Mouse (Mus musculus) lung, embryonic 16.5 days (tissue): ENCODE measurements around the gene Id2. TPM values are rescaled to one million over a fixed set of nuclear protein-coding genes. Genes with fewer than 3 reads are reported as not detected.
A peak's percentile ranks its signal among the peaks of the same experiment; 100 is the strongest.

ENCODE experiments used
- ATAC-seq: fragments of 200-750 bp; cut with Nextera tagmentation; 2 replicates; pipeline ENCODE4 v1.8.0; 2017; ENCODE audit warnings: low read depth, mild to moderate bottlenecking, moderate library complexity
- H3K27ac ChIP-seq: fragments of 300-500 bp; sonication (generic); 2 replicates; pipeline ENCODE4 v1.5.1; 2014; ENCODE audit warnings: mild to moderate bottlenecking, control low read depth, low read length
- H3K27me3 ChIP-seq: fragments of 300-500 bp; sonication (generic); 2 replicates; pipeline ENCODE4 v1.6.1; 2014; ENCODE audit warnings: low read depth, low read length, mixed read lengths; ENCODE audit not compliant: control insufficient read depth, insufficient read depth
- H3K36me3 ChIP-seq: fragments of 300-500 bp; sonication (generic); 2 replicates; pipeline ENCODE4 v1.6.1; 2014; ENCODE audit warnings: low read length; ENCODE audit not compliant: control insufficient read depth, insufficient read depth
- H3K4me1 ChIP-seq: fragments of 300-500 bp; sonication (generic); replicated peaks from 2 replicates; pipeline ENCODE4 v1.6.1; 2014; ENCODE audit warnings: low read length, mixed read lengths; ENCODE audit not compliant: control insufficient read depth, insufficient read depth
- H3K4me2 ChIP-seq: fragments of 300-500 bp; sonication (generic); 2 replicates; pipeline ENCODE4 v1.6.1; 2014; ENCODE audit warnings: low read depth, low read length, control low read depth
- H3K4me3 ChIP-seq: fragments of 300-500 bp; sonication (generic); 2 replicates; pipeline ENCODE4 v1.5.1; 2014; ENCODE audit warnings: mild to moderate bottlenecking, low read length, control low read depth
- H3K9ac ChIP-seq: fragments of 300-500 bp; sonication (generic); 2 replicates; pipeline ENCODE4 v1.6.1; 2014; ENCODE audit warnings: low read length, control low read depth
- H3K9me3 ChIP-seq: fragments of 300-500 bp; sonication (generic); 2 replicates; pipeline ENCODE4 v1.6.1; 2016; ENCODE audit warnings: low read length; ENCODE audit not compliant: control insufficient read depth
- WGBS: fragments of 180-500 bp; shearing (Covaris S2); extraction: QIAGEN DNeasy Blood & Tissue Kit; methylation state at CpG from one replicate; pipeline ENCODE4 v1.1.7; 2014; 5-methylcytosine and 5-hydroxymethylcytosine counted together
- polyA plus RNA-seq: library from polyadenylated mRNA; unstranded; fragments of >200 nt; fragmentation: Nextera tagmentation; extraction: Ambion mirVana; gene quantifications from 2 replicates; pipeline ENCODE4 v1.2.1, GENCODE M21; 2015

Gene Id2
- polyA plus RNA-seq, result 562 and 618 TPM in 2 replicates

DNA sequence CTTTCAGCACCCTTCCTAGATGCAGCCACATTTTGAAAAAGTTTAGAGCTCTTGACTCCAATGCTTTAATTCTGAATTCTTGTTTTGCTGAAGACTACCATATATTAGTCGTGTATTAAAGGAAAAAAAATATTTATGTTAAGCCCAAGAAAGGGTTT lies at the start of gene Id2:
TSS of gene Id2 (minus strand) at position 89 of the 158 bp plus-strand sequence.
- H3K4me3 ChIP-seq, result peak within 1 kb of the TSS; percentile 74
- WGBS, result 3% methylated on average over 1 of the region's 1 CpGs
- ATAC-seq, result no peak
- no peaks in the 10 kb centered on the region for H3K9me3 ChIP-seq
- H3K9ac ChIP-seq, result peak within 1 kb of the TSS; percentile 73
- peak within 1 kb of the TSS; percentile 99 for H3K27ac ChIP-seq
- no peaks in the 10 kb centered on the region for H3K36me3 ChIP-seq
- peaks cover 36% of the 10 kb centered on the region for H3K4me1 ChIP-seq
- no peaks in the 10 kb centered on the region for H3K27me3 ChIP-seq
- peak within 1 kb of the TSS; percentile 93 for H3K4me2 ChIP-seq

- H3K4me1 ChIP-seq, result no peaks in the 10 kb centered on the region
- ATAC-seq, result no peak
- H3K9ac ChIP-seq, result no peak overlapping the region
- H3K4me3 ChIP-seq, result no peak overlapping the region
- no peaks in the 10 kb centered on the region for H3K36me3 ChIP-seq
- H3K27ac ChIP-seq, result no peak overlapping the region
- 27% methylated on average over 3 of the region's 3 CpGs for WGBS
- no peaks in the 10 kb centered on the region for H3K9me3 ChIP-seq
- no peaks in the 10 kb centered on the region for H3K27me3 ChIP-seq
- no peak overlapping the region for H3K4me2 ChIP-seq
Measured at GRCm38 (mm10) chr12:25145344-25145698, 48.4 kb upstream of the Id2 start.

GRCm38 (mm10) chr12:25144591-25145343 lies 47.8 kb upstream of the Id2 start:
- no peak overlapping the region for H3K4me3 ChIP-seq
- H3K36me3 ChIP-seq, result no peaks in the 10 kb centered on the region
- 0 out of 2 replicates have a peak, but pooled peaks cover 5% of the 10 kb centered on the region for H3K4me1 ChIP-seq
- no peak overlapping the region for H3K27ac ChIP-seq
- WGBS, result 68% methylated on average over 5 of the region's 5 CpGs
- no peaks in the 10 kb centered on the region for H3K27me3 ChIP-seq
- H3K9ac ChIP-seq, result no peak overlapping the region
- ATAC-seq, result no peak
- no peaks in the 10 kb centered on the region for H3K9me3 ChIP-seq
- H3K4me2 ChIP-seq, result no peak overlapping the region

GRCm38 (mm10) chr12:25143492-25143891 lies 46.6 kb upstream of the Id2 start:
- Histone ChIP-seq H3K36me3 (no peaks in the 10 kb centered on the region), H3K27ac (no peak overlapping the region), H3K27me3 (no peaks in the 10 kb centered on the region), H3K4me3 (no peak overlapping the region), H3K4me2 (no peak overlapping the region), H3K9ac (no peak overlapping the region), H3K9me3 (no peaks in the 10 kb centered on the region), H3K4me1 (0 out of 2 replicates have a peak, but pooled peaks cover 6% of the 10 kb centered on the region)
- no peak for ATAC-seq
- 44% methylated on average over 2 of the region's 2 CpGs for WGBS

GRCm38 (mm10) chr12:25142251-25142650 lies 45.3 kb upstream of the Id2 start:
- H3K9ac ChIP-seq, result no peak overlapping the region

DNA sequence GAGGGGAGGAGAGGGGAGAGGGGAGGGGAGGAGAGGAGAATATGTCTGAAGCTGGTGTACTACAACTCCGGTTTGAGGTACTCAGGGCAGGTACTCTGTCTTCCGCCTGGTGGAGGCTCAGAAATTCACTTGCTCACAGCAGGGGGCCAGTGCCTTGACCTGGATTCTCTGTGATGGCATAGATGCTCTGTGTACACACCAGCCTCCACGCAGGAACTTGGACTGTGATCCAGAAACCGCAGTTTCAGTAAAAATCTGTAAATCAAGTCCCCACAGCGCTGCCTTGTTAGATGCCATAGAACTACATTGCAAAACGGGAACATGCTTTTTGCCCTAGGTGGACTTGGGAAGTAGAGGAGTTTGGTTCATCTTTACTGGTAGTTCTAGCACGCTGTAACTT lies 44.4 kb upstream of the Id2 start:
- no peak for ATAC-seq
- H3K9ac ChIP-seq, result no peak overlapping the region
- 70% methylated on average over 7 of the region's 7 CpGs for WGBS
- no peaks in the 10 kb centered on the region for H3K27me3 ChIP-seq
- no peak overlapping the region for H3K27ac ChIP-seq
- H3K4me2 ChIP-seq, result no peak overlapping the region
- H3K9me3 ChIP-seq, result no peaks in the 10 kb centered on the region
- H3K36me3 ChIP-seq, result no peaks in the 10 kb centered on the region
- no peak overlapping the region for H3K4me3 ChIP-seq
- H3K4me1 ChIP-seq, result 0 out of 2 replicates have a peak, but pooled peaks cover 6% of the 10 kb centered on the region

More at GRCm38 (mm10) chr12:25142251-25142650, 45.3 kb upstream of the Id2 start:
- ATAC-seq, result no peak
- no peaks in the 10 kb centered on the region for H3K36me3 ChIP-seq
- H3K9me3 ChIP-seq, result no peaks in the 10 kb centered on the region
- H3K27me3 ChIP-seq, result no peaks in the 10 kb centered on the region
- no peak overlapping the region for H3K4me3 ChIP-seq
- no peak overlapping the region for H3K27ac ChIP-seq
- 0 out of 2 replicates have a peak, but pooled peaks cover 6% of the 10 kb centered on the region for H3K4me1 ChIP-seq
- 60% methylated on average over 7 of the region's 7 CpGs for whole genome bisulfite sequencing
- H3K4me2 ChIP-seq, result no peak overlapping the region

- H3K9ac ChIP-seq, result no peak overlapping the region
- WGBS, result 56% methylated on average over 6 of the region's 6 CpGs
- no peaks in the 10 kb centered on the region for H3K27me3 ChIP-seq
- no peak overlapping the region for H3K4me2 ChIP-seq
- ATAC-seq, result peak; percentile 23
- H3K4me1 ChIP-seq, result 0 out of 2 replicates have a peak, but pooled peaks cover 6% of the 10 kb centered on the region
- H3K36me3 ChIP-seq, result no peaks in the 10 kb centered on the region
- H3K4me3 ChIP-seq, result no peak overlapping the region
- H3K9me3 ChIP-seq, result no peaks in the 10 kb centered on the region
- H3K27ac ChIP-seq, result no peak overlapping the region
Measured at GRCm38 (mm10) chr12:25140115-25140514, 43.2 kb upstream of the Id2 start.

- Histone ChIP-seq H3K9ac (no peak overlapping the region), H3K27ac (no peak overlapping the region), H3K9me3 (no peaks in the 10 kb centered on the region), H3K4me3 (no peak overlapping the region), H3K4me2 (no peak overlapping the region), H3K27me3 (no peaks in the 10 kb centered on the region), H3K4me1 (0 out of 2 replicates have a peak, but pooled peaks cover 6% of the 10 kb centered on the region), H3K36me3 (no peaks in the 10 kb centered on the region)
- no peak for ATAC-seq
- WGBS, result 91% methylated on average over 4 of the region's 4 CpGs
Measured at GRCm38 (mm10) chr12:25138616-25139015, 41.7 kb upstream of the Id2 start.

DNA sequence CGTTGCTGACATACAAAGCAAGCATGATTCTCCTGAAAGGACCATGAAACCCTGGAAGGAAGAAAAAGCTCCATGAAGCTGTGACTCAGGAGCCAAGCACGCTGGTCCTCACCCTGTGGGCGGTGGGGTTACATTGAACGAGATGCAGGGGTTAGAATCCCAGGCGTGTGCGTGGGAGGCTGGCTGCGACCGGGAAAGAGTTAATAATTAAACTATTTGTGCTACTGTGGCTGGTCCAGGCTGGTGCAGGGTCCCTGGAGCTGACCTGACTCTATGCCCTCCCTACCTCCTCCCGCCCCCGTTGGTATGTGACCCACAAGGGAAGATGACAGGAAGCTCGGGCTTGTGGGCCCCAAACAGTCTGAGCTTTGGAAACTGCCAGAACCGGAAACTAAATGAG lies 35.1 kb upstream of the Id2 start:
- Histone ChIP-seq H3K36me3 (no peaks in the 10 kb centered on the region), H3K4me3 (no peak overlapping the region), H3K4me2 (no peak overlapping the region), H3K9me3 (no peaks in the 10 kb centered on the region), H3K27ac (no peak overlapping the region), H3K9ac (no peak overlapping the region), H3K4me1 (peaks cover 7% of the 10 kb centered on the region), H3K27me3 (no peaks in the 10 kb centered on the region)
- WGBS, result 44% methylated on average over 12 of the region's 12 CpGs
- ATAC-seq, result no peak

DNA sequence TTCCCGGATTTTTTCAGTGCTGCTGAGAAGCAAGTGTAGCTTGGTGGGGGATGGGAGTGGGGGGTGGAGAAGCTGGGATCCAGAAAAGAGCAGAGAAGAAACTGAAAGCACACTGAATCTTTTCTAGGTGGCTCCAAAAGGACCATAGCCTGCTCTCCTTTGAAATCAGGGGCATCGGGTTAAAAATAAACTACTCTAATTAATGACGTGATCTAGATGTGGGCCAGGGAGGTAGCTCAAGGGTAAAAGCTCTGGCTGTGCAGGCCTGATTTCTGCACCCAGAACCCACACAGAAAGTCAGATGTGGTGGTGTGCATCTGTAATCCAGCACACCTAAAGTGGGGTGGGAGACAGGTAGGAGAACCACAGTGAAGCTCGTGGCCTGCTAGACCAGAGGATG lies 30.7 kb upstream of the Id2 start:
- ATAC-seq, result no peak
- Histone ChIP-seq H3K4me3 (no peak overlapping the region), H3K36me3 (no peaks in the 10 kb centered on the region), H3K27me3 (no peaks in the 10 kb centered on the region), H3K9me3 (no peaks in the 10 kb centered on the region), H3K9ac (no peak overlapping the region), H3K27ac (no peak overlapping the region), H3K4me2 (no peak overlapping the region), H3K4me1 (peaks cover 10% of the 10 kb centered on the region)
- WGBS, result 34% methylated on average over 4 of the region's 4 CpGs
